Mouse (Mus musculus): ENCODE results near the gene Ifit1bl2.
A peak's percentile ranks its signal among the peaks of the same experiment; 100 is the strongest.
"Not testable (repeated sequence)": the region's sequence is repeated elsewhere in the genome, so short reads cannot be mapped to it uniquely, and the experiment has no call there.

Gene Ifit1bl2

DNA sequence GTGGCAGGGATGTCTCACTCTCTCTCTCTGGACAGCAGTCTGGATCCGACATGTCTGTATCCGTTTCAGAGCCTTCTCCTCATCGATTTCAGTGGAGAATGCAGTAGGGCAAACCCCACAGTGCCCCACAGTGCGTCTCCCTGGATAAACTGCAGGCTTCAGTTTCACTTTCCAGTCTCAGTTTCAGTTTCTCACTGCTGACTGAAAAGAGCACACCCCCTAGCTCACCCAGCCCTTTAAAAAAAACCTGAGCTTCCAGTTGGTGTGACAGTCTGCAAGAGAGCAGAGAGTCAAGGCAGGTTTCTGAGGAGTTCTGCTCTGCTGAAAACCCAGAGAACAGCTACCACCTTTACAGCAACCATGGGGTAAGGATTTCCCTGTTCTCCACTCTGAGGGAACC, at the start of gene Ifit1bl2, which contains the start of gene Ifit1:
Gene Ifit1bl2, minus strand, starts transcription at position 121 of the 400 bp plus-strand sequence.
Gene Ifit1, plus strand, starts transcription at position 249 of the 400 bp plus-strand sequence.
- DNase-seq (ENCODE audit: low spot score in 2 of 2) = no peak

DNA sequence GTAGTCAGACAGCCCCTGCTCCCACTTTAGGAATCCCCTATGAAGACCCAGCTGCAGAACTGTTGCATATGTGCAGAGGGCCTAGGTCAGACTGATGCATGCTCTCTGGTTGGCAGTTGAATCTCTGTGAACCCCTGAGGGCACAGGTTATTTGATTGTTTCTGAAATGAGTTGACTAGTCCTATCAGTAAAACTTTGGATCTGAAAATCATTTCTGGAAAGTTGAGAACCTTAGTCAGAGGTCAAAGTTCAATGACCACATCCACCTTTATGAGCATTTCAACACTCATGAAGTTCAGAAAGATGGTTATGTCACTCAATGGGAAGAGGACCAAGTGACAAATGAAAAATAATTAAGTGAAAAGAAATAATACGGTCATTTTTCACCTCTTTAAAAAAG, 45.0 kb upstream of the Ifit1bl2 start:
- DNase-seq (ENCODE audit: low spot score in 2 of 2) = no peak

DNA sequence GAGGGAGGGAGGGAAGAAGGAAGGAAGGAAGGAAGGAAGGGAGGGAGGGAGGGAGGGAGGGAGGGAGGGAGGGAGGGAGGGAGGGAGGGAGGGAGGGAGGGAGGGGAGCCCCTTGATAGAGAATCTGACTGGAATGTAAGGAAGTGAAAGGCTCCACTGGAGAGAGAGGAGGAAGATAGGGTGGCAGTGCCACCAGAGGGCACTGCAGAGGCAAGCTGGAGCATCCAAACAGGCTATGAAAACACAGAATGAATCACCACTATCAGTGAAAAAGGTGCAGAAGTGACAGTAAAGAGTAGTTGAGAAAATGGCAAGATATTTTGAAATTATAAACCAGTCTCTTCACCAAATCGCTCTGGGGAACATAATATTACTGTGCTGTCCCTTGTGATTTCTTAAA, 44.3 kb upstream of the Ifit1bl2 start:
- DNase-seq (ENCODE audit: low spot score in 2 of 2) = peak; percentile 36 to 55

- no peak for DNase-seq (ENCODE audit: low spot score in 2 of 2)
Observed at GRCm38 (mm10) chr19:34678428-34678827, 37.9 kb upstream of the Ifit1bl2 start.

- DNase-seq (ENCODE audit: low spot score in 2 of 2) = no peak
Observed at GRCm38 (mm10) chr19:34673476-34673875, 32.9 kb upstream of the Ifit1bl2 start.

DNA sequence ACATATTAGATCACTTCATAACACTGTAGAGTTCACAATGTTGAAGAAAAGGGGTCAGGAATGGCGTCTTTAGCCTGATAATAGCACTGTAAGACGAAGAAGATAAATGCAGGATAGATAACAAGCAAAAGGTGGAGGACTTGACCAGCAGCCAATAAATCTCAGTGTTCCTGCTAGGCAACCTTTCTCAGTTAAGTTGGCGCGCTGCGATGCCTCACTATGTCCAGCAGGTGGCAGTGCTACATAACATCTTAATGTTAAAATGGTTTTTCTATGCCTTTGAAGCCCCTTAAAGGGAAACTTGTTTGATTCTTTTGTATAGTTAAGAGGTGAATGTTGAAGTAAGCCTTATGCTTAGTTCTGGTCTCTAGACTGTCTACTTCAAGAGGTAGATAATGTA, 25.6 kb upstream of the Ifit1bl2 start:
- DNase-seq (ENCODE audit: low spot score in 2 of 2) = peak; percentile 69 to 74

DNA sequence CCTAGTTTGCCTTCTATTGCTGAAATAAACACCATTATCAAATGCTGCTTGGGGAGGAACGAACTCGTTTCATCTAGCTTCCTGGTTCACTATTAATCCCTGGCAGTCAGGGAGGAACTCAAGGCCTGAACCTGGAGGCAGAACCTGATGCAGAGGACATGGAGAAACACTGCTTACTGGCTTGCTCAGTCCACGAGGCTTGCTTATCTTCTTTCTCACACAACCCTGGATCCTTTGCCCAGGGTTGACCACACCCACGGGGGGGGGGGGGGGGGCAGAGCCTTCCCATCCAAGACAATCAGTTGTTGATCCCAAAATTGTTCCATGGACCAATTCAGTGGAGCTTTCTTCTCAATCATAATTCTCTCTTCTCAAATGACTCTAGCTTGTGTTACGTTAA, 22.2 kb upstream of the Ifit1bl2 start:
- no peak for DNase-seq (ENCODE audit: low spot score in 2 of 2)

GRCm38 (mm10) chr19:34662067-34662507, 21.5 kb upstream of the Ifit1bl2 start:
- peak; percentile 59 to 68 for DNase-seq (ENCODE audit: low spot score in 2 of 2)

DNA sequence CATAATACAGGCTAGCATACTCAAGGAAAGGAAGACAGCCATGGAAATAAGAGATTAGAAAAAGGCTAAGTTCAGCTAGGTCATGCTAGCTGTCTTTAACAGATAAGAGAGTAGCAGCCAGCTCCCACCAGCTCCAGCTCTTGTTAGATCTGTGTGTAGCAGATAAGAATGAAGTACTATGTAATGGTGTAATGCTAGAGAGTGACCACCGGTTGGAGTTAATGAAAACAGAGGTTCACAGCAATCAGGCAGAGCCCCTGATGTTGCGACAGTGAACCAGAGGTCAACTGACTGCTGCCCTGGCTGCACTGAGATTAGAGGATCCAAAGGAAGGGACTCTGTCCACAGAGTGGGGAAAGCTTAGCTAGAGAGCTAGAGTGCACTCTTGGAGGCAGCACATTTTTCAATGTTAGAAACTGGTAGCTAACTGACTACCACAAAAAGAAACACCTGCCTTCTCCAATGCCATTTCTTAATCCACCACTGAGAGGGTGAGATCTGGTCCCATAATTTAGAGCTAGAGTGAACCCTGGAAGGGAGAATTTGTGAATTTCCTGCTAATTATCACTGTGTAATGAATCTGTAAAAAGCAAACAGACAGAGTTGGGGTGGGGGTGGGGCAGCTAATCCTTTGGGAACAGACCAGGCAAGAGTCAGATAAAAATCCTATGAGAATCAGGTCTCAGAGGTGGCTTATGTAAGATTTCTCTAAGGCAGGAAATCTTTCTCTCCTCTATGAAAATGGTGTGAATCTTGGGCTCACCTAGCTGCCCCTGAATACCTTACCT, 16.2 kb upstream of the Ifit1bl2 start:
- DNase-seq (ENCODE audit: low spot score in 2 of 2) = no peak

GRCm38 (mm10) chr19:34655227-34655805, 14.8 kb upstream of the Ifit1bl2 start:
- DNase-seq (ENCODE audit: low spot score in 2 of 2) = no peak

DNA sequence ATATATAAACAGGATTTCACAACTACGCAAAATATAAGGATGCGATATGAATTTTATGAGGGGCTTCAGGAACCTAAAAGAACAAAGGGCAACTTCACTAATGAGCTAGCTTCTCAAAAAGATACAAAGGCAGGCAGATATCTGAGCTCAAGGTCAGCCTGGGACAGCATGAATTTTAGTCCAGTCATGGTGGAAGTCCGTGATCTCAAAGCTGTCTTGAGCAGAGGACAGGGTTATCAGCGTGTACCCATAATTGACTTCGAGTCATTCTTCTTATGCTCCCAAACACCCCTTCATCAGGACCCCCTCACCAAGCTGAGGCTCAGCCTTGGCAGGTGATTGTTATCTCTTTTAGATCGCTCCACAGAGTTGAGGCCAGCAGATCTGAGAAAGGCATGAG, 10.5 kb upstream of the Ifit1bl2 start:
- no peak for DNase-seq (ENCODE audit: low spot score in 2 of 2)

- no peak for DNase-seq (ENCODE audit: low spot score in 2 of 2)
Observed at GRCm38 (mm10) chr19:34650276-34650675, 9.7 kb upstream of the Ifit1bl2 start.

- DNase-seq (ENCODE audit: low spot score in 2 of 2) = not testable (repeated sequence)
Observed at GRCm38 (mm10) chr19:34647630-34648029, 7.1 kb upstream of the Ifit1bl2 start.

DNA sequence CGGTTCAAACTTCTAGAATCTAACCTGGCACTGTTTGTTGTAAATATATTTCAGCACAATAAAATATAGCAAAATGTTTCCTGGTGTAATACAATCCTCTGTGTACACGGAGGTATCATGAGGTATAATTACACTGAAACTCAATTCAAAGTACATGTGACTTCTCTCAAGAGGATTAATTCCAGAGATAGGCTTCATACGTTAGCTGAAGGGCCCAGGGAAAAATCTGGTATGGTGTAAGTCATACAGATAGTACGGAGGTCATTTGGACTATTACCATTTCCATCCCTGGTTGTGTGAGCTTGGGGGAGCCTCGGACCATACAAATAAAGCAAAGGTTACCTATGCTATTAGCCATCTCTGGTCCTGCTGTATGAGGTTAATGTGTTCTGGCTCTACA, 2.1 kb upstream of the Ifit1bl2 start:
- no peak for DNase-seq (ENCODE audit: low spot score in 2 of 2)

DNA sequence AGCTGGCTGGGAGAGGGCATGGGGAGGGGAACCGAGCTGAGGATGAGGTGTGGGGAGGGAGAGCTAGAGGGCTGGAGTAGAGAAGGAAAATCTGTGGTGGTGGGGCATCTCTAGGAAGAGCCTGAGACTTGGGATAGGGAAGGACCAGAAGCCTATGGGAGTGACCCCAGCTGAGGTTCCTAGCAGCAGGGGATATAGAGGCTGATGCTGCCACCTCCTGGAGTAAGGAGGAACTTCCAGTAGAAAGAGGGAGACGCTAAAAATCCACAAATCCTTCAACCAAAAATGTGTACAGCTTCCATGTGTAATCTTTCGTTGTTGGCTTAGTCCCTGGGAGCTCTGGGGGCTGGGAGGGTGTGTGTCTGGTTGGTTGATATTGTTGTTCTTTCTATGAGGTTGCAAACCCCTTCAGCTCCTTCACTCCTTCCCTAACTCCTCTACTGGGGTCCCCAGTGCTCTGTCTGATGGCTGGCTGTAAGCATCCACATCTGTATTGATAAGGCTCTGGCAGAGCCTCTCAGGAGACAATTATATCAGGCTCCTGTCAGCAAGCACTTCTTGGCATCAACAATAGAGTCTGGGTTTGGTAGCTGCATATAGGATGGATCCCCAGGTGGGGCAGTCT, 3.5 kb downstream of the Ifit1bl2 start:
- DNase-seq (ENCODE audit: low spot score in 2 of 2) = peak; percentile 40 to 47

DNA sequence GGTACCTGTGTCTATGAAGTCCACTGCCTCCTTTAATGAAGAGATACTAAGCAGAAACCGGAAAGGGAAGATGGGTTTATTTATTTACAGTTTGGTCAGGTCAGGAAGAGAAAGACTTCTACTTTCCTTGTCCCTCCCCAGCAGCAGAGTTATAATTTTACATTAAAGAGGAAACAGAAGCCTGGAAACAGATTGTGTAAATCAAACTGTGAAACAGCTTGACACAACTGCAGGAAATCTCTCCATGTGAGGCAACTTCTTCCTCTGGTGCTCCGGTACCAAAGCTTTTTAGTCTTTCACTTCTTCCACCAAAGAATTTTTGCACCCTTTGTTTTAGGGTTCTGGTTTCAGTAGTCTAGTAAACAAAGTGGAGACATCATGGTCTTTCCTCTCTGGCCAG, 7.1 kb downstream of the Ifit1bl2 start:
- no peak for DNase-seq (ENCODE audit: low spot score in 2 of 2)

DNA sequence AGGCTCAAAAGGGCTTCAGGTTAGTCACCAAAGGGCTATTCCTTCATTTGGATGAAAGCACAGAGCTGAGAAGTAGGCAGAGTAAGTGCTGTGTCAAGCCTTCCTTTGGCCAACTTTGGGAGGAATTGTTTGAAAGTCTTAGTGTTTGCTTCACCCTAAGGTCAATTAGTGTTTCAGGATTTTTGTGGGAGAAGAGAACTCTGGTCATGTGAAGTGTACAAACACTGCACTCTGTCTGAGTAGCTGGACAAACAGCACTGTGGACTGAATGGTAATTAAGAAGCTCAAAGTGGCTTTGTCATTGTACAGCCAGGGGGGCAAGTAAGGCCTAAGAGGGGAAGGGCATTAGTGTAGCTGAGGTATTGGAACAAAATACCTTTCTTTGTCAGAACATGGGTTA, 9.1 kb downstream of the Ifit1bl2 start:
- no peak for DNase-seq (ENCODE audit: low spot score in 2 of 2)

GRCm38 (mm10) chr19:34627496-34627895, 13.0 kb downstream of the Ifit1bl2 start:
- no peak for DNase-seq (ENCODE audit: low spot score in 2 of 2)

DNA sequence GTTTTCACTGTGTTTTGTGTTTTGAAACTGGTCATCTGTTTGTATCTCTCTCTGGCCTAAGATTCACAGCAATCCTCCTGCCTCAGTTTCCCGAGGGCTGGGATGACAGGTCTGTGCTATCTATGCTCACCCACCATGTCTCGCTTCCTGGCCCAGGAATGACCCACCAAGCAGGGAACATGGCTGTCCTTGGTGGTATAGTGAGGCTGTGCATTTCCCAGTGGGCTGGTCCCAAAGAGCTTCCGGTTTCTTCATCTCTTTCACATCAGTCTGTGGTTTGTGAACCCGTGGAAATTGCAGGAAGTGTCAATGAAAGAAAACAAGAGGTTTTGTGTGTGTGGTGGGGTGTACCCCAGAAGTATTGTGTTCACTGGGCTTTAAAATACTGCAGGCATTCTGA, 15.9 kb downstream of the Ifit1bl2 start:
- no peak for DNase-seq (ENCODE audit: low spot score in 2 of 2)

DNA sequence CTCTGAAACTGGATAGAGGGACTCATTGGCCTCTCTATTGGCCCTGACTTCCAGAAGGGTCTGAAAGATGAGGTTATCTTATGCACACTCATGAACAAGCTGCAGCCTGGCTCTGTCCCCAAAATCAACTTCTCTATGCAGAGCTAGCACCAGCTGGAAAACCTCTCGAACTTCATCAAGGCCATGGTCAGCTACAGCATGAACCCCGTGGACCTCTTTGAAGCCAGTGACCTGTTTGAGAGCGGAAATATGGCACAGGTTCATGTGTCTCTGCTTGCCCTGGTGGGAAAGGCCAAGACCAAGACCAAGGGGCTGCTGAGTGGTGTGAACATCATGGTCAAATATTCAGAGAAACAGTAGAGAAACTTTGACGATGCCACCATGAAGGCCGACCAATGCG, 16.8 kb downstream of the Ifit1bl2 start:
- DNase-seq (ENCODE audit: low spot score in 2 of 2) = no peak

DNA sequence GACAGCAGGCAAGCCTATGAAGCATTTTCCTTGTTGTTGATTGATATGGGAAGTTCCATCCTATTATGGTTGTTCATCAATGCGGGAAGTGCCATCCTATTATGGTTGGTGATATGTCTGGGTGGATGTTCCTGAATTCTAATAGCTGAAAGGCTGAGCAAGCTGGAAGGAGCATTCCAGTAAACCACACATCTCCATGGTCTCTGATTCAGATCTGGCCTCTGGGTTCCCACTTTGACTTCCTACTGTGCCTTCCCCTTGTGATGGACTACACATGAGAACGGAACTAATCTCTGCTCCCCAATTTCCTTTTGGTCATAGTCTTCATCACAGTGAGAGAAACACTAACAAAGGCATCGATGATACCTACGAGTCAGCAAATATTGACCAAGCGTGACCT, 19.7 kb downstream of the Ifit1bl2 start:
- no peak for DNase-seq (ENCODE audit: low spot score in 2 of 2)

- not testable (repeated sequence) for DNase-seq (ENCODE audit: low spot score in 2 of 2)
Observed at GRCm38 (mm10) chr19:34612243-34613001, 28.1 kb downstream of the Ifit1bl2 start.

All from right cerebral cortex, postnatal 10 days (tissue).